Mouse (Mus musculus) adrenal gland, postnatal 25 days (tissue): ENCODE results near the gene Snrpa1. TPM values are rescaled to one million over a fixed set of nuclear protein-coding genes. Genes with fewer than 3 reads are reported as not detected.

ENCODE experiments used
- DNase-seq: peaks from one replicate; pipeline ENCODE4 v3.0.0; 2021; ENCODE audit warnings: mixed read lengths
- total RNA-seq: library from RNA; stranded (reverse); gene quantifications from 2 replicates; pipeline ENCODE4 v1.2.3, GENCODE M21; 2021

The Snrpa1 gene
- total RNA-seq, 1 experiment from 2014 or later, result 41.1 TPM

DNA sequence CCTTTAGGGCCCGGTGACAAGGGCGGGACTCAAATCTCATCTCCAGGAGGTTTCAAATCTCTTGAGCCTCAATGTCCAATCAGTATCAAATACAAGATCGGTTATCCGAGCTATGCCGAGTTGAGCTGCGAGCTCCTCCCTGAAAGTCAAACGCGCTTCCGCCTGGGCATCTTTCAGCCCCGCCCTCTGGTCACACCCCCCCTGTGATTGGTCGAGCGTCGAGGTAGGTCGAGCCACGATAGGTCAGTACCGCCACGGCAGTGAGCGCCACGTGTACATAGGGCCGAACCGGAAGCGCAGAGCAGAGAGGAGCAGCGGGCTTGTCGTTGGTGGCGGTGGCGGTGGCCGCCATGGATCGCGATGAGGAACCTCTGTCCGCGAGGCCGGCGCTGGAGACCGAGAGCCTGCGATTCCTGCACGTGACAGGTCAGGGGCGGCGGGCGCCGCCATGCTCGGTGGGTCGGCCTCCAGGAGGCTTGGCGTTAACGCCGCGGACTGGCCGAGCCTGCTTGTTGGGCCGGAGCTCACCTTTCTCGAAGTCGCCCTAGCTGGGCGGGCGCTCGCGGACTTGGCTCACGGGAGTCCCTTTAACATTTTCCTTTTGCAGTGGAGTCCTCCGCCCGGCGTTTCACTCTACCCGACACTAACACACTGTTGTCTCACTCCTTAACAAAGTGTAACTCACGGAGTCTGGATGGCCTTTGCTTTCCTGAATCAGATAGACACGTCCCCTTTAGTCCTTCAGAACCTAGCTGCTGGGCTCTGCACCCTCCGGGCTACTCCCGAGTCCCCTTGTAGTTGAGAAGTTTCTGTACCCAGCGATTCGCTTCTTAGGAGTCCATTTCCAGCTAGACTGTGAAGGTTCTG, 20.8 kb downstream of the Snrpa1 start, which contains the start of gene Selenos:
Gene Selenos (plus strand): TSS at position 286 of the 867 bp plus-strand sequence.
- peak; percentile 94 for DNase-seq

DNA sequence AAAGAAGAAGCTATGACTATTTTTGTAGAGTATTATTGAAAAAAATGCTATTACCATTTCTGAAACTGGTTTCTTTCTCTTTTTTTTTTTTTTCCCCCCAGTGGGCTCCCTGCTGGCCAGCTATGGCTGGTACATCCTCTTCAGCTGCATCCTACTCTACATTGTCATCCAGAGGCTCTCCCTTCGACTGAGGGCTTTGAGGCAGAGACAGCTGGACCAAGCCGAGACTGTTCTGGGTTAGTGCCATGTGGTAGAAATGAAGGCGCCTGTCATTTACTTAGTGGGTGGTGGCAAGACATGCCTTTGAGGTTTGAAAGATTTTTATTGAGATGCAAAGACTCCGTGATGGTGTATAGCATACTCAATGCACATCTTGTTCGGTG, 21.4 kb downstream of the Snrpa1 start:
- DNase-seq, result no peak

DNA sequence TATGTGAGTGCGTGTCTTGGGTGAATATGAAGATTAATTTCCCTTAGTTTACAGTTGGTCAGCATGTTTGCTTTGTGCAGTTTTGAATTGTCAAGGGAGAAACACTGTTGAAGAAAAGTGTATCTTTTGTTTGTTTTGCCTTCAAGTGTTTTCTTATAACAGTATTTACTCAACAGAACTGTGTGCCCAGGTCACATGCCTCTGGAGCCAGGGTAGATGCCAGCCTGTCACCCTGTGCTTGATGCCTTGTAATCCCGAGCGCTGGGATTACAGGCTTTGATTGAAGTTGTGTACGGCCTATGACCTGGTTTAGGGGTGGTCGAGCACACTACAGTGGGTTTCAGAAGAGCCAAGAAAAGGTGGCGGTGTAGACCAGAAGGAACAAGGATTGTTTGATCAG, 25.0 kb downstream of the Snrpa1 start:
- no peak for DNase-seq

DNA sequence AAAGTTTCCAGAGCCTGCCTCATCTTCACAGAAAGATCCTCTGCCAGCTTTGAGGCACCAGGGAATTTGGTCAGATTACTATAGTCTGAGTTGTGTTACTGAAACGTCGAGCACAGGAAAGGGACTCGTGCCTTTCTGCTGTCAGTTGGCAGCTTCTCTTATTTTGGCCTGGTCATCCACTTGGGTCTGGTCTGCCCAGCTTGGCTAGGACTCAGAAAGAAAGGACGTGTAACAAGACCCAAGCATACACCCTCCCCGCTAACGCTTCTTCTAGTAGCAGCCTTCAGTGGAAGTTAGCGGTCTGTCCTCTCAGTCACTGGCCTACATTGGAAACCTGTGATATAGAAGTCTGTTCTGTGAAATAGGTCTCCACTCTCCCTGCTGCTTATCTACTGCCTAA, 25.7 kb downstream of the Snrpa1 start:
- DNase-seq, result no peak

DNA sequence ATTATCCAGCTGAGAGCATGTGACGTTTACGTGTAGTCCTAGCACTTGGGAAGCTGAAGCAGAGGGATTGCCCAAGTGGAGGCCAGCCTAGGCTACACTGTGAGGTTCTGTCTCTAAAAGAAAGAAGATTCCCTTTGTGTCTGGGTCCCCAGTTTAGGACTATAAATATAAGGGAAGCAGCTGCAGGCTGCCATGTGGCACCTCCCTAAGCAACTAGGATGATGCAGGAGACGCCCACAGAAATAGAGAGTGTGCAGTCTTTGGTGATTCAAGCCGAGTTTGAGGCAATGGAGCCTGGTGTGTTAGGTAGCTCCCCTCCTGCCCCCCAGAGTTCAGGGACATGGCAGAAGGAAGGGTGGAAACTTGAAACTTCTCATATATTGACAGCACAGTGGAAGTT, 28.8 kb downstream of the Snrpa1 start:
- DNase-seq, result no peak

DNA sequence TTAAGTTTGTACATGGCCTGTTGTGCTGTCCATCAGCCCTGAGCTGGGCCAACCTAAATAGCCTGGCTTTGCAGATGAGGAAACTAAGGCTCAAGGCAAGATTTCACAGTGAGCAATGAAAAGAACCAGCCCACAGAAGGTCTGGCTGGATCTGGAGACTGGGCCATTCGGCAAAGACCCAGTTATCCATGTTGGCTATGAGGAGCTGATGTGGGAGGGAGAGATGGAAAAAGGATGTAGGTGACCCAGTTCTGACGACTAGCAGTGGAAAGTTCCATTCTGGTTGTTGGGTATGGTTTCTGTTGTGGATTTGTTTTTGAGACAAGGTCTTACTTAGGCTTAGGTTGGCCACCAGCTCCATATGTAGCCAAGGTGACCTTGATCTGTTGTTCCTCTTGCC, 29.3 kb downstream of the Snrpa1 start:
- no peak for DNase-seq

DNA sequence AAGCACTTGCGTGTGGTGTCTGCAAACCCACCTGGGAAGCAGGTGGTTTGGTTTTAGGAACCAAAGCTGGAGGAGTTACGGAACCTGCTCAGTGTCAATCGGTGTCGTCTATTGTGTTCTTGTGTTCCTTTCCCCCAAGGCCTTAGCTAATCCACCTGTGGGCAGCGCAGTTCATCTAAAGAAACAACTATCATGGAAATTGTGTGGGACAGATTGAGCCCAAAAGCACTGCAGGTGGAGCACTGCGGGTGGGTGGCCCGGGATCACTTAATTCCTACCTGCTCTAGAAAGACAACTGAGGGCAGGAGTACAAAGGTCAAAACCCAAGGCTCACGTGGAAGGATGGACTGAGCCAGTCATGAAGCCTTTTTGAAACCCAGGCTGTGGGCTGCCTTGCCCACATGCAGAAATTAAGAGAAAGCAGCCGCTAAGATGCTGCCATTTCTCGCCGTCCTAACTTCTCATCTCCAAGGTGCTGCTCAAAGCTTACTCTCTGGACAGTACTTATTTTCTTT, 31.9 kb downstream of the Snrpa1 start:
- DNase-seq, result no peak

DNA sequence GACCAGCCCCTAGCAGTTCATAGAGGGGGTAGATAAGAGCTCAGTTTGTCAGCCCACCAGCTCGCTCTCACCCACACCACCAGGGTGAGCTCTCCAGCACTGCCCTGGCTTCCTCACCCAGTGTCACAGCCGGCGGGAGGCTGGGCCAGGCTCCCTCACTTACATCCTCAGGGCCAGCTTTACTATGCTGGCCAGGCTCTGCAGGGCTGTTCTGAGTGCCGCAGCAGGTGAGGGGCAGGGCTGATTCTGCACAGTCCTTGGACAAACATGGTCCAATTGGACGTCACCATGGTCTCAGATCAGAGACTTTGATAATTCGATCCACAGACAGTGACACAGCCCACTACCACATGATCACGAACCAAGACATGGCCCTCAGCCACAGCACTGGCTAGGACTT, 32.8 kb downstream of the Snrpa1 start:
- no peak for DNase-seq

DNA sequence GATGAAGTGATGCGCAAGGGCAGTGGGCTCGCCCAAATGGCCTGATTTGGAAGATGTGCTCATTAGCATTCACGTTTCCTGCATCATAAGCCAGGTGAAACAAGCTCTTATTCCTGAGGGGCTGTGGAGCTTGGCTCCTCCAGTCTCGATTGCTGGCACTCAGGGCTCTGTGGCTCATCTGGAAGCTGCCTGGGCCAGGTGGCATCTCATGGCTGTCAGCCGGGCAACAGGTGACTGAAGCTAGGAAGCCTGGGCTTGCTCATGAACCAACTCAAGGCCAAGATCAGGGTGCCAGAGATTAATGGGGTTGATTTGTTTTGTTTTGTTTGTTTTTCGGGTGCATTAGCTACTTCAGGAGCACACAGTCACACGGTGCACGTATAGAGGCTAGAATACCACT, 33.9 kb downstream of the Snrpa1 start:
- no peak for DNase-seq

DNA sequence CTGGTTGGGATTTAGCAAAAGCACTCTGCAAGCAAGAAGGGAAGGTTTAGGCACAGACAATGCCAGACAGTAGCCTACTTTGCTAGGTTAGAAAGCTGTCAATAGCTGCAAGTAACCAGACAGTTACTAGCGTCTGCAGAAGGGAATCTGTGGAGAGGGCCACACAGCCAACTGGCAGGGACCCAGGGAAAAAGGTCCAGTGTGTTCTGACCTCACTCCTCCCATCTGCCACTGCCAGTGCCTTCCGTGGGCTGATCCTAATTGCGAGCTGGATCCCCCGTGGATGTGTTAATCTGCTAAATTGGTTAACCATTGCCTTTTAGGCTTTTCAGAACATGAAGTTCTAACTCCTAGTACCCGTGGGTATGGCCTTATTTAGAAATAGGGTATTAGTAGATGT, 35.3 kb downstream of the Snrpa1 start:
- DNase-seq, result peak; percentile 27

DNA sequence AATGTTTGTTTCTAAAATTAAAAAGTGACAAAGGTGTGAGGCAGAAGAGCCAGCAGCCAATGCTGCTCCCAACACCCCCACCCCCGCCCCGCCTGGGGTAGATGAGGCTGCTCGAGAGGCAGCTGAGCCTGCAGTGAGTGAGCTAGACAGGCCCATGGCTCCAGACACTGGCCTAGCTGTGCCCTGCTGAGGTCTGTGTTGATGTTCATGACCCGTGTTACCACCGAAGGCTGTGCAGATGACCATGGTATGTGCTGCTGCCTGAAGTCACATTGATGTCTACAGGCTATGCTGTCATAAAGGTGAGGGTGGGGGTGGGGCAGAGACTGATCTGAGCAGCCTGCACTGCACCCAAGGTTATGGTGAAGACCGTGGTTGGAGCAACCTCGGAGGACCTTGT, 40.0 kb downstream of the Snrpa1 start:
- no peak for DNase-seq

DNA sequence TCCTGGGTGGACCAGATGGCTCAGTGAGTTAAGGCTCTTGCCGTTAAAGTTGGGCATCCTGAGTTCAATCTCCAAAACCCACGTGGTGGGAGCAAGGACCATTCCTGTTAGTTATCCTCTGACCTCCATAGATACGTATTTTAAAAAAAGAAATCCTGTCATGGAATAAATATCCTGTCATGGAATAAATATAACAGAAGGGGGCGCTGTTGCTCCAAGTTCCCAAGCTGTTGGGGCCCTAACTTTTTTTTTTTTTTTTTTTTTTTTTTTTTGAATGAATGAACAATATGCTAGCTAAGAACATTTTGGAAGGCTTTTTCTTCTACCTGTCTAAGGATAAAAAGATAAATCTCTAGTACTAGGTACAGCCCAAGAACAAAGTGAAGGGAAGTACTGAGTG, 43.1 kb downstream of the Snrpa1 start:
- DNase-seq, result no peak

DNA sequence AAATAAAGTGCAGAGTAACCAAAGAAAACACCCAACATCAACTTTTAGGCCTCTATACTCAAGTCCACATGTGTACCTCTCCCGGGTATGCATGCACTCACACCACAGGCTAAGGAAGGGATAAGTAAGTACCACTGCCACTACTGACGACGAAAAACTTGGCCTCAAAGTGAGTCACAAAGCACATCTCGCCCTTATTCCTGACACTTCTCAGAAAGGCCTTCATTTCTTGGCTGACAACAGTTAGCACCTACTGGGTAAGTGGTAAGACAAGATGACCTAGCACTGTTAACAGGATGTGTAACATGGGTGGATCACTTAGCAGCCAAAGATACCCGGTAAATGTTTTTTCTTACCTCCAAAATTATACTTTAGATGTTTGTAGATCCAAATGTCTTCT, 45.7 kb downstream of the Snrpa1 start:
- no peak for DNase-seq

DNA sequence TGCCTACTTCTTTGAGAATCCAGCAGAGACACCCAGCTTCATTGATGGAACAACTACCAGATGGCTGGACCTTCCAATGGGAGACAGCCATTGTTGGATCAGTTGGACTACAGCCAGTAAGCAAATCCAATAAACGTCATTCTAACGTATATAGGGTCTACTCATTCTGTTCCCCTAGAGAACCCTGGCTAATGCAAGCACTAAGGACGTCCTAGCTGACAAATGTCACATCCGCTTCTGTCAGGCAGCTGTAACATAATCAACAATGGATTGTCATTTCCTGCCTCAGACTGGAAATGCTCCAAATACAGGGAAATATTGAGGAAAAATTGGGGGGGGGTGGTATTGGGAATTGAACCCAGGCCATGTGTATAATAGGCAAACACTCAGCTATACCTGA, 47.0 kb downstream of the Snrpa1 start:
- no peak for DNase-seq

DNA sequence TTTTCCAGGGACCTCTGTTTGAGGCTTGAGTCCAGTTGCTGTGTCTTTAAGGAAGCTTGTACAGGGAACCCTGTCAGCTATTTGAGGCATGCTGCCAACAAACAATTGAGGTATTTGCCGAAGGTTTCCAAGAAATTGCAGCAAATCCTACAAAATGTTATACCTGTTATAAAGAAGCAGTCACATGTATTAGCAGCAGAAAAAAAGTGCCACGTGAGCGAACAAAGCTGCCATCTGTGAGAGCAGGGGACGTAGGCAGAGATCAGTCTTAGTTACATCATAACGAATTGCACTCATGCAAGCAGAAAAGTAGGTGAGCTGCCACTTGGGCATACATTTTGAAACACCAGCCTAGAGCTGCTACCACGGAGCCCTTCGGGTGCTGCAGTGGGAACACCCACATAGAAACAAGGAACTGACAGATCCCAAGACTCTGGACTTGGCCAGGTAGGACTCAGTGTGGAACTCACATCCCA, 47.8 kb downstream of the Snrpa1 start:
- DNase-seq, result no peak

DNA sequence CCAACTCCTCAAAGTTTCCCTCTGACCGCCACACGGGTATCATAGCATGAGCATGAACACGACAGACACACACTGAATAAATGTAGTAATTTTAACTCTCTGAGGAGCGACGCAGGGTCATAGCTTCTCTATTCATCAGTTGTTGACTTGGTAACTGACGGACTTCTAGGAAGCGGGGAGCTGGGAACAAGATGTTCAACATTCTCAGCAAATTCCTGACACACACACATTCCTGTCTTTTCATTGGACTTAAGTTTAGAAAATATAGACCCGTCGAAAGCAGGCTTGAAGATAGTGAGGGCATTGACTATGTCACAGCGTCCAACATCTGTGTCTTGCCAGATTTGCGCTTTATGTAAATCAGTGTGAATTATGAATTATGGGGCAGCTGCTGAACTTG, 48.4 kb downstream of the Snrpa1 start:
- DNase-seq, result no peak

DNA sequence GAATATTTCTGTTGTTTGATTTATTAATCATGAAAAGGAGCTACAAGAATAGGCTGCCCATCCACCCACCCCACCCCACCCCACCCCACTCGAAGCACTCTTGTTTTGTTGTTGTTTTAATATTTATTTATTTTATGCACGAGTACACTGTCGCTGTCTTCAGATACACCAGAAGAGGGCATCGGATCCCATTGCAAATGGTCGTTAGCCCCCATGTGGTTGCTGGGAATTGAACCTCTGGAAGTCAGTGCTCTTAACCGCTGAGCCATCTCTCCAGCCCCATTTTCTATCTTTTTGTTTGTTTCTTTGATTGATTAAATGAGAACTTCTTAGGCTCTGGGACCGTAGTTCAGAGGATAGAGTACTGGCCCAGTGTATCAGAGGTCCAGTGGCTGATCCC, 49.1 kb downstream of the Snrpa1 start:
- no peak for DNase-seq

DNA sequence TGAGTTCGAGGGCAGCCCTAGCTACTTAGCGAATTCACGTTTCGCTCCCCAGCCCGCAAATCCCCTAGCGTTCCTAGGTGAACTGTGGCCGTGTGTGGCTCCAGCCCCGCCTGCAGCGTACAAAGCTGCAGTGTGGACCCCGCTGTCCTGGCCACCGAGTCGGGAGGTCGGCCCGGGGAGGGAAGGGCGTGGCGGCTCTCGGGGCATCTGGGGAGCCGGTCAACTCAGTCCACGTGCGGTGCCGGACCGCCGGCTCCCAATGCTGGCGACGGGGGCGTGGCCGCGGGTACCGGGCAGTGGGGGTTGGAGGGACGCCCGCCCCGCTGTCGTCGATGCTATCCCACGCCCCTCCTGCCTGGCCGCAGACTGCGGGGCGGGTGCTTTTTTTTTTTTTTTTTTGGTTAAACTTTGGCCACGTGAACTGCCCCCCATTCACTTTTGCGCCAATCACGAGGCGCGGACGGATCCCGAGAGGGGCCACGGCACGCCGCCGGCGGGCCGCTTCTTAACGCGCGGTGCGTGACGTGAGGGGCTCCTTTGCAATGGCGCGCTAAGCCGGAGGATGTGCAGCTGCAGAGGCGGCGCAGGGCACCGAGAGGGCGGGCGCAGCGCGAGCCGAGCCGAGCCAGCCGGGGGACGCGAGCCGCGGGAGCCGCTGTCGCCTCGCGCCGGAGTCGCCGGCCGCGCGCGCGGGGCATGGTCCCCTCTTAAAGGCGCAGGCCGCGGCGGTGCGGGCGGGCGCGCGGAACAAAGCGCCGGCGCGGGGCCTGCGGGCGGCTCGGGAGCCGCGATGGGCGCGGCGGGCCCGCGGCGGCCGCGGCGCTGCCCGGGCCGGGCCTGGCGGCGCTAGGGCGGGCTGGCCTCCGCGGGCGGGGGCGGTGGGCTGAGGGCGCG, 50.4 kb downstream of the Snrpa1 start, which contains the start of gene Chsy1:
Gene Chsy1 (plus strand): TSS at position 555 of the 894 bp plus-strand sequence.
- peak; percentile 90 for DNase-seq

DNA sequence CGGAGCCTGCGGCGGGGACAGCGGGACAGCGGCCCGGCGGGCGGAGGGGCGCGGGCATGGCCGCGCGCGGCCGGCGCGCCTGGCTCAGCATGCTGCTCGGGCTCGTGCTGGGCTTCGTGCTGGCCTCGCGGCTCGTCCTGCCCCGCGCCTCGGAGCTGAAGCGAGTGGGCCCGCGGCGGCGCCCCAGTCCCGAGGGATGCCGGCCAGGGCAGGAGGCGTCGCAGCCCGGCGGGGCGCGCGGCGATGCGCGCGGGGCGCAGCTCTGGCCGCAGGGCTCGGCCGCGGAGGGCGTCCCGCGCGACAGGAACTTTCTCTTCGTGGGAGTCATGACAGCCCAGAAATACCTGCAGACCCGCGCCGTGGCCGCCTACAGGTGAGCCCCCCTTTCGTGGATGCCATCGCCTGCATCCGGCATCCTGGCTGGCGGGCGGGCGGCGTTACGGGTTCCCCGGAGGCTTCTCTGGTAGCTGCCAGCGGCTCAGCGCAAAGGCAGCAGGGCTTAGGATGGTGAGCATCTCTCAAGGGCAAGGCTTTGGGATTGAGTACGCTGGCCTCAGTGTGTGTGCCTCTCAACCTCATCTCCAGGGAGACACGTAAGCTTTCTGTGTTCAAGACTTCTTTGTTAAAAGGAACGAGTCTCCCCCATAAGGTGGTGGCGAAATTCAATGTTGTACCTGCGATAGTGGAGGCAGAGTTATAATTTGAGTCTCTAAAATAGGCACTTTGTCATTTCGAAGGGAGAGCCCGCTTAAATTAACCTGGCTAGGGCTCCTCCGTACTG, 51.2 kb downstream of the Snrpa1 start:
- DNase-seq, result peak; percentile 48

DNA sequence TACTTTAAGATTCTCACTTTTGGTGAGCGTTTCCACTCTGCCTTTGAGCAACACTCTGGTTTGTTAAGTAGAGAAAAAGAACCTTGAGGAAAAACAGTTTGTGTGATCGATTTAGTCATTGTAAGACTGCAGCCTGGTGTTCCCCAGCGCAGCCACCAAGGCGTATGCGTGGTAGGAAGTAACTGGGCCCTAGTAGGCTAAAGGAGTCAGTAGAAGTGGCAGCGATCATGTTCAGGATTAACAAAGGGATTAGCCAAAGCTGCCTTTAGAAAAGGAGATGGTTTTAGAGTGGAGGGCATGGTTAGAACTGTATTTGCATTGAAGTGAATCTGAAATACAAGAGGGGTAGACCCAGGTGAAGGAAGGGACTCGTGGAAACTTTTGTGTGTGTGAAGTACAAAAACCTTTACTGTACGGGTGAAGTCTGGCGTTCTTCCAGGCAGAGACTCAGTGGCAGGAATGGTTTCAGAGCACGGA, 51.9 kb downstream of the Snrpa1 start:
- no peak for DNase-seq

DNA sequence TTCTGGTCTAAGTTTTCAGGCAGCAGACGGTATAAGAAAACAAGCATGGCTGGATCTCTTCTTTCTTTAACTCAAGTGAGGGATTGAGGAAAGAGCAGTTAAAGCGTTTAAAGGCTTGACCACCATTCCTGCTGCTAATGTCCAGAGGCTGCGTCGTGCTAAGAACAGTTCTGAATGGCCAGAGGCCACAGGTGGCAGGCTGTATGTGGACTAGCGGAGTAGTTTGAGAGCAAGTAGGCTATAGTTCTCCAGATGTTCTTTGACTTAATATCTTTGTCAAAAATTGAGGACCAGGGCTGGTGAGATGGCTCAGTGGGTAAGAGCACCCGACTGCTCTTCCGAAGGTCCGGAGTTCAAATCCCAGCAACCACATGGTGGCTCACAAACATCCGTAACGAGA, 52.4 kb downstream of the Snrpa1 start:
- DNase-seq, result no peak

DNA sequence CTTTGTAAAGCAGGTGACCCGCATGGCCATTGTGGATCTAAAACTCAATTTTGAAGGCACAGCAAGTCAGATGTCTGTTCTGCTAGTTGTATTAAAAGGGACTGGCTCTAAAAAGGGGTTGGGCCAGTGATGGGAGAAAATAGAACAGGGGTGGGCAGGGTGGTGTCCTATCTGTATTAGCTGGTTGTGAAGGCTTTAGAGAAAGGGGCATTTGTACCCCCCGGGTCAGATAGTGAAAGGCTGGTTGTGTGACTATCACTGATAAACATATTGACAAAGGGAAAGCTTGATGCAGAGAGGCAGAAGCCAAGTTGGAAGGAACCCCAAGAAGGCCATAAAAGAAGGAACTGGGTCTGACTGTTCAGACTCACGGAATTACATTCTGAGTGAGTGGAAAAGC, 54.8 kb downstream of the Snrpa1 start:
- DNase-seq, result no peak
